Mouse (Mus musculus) liver, embryonic 14.5 days (tissue): ENCODE measurements around the gene Senp1.

Experiments
- CTCF ChIP-seq: IDR thresholded peaks from 2 replicates; pipeline ENCODE4 v1.5.1; 2016; ENCODE audit warnings: antibody characterized with exemption, low read depth, control low read depth
- EP300 ChIP-seq: IDR thresholded peaks from 2 replicates; pipeline ENCODE4 v1.6.1; 2016; ENCODE audit warnings: antibody characterized with exemption, low read depth

DNA sequence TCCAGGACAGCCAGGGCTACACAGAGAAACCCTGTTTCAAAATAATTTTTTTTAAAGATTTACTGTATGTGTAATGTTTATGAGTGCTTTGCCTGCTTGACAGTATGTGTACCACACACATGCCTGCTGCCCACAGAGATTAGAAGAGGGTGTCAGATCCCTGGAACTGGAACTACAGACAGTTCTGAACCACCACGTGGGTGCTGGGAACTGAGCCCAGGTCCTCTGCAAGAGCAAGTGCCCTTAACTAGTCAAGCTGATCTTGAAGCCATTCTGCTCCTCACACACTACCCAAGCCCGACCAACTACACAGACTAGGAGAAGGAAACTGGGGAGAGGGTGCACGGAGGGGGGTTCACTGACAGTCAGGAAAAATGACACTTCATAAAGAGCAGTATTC lies 39.9 kb upstream of the Senp1 start:
- no peak for TF ChIP-seq EP300
- no peak for TF ChIP-seq CTCF
